Comparison of ENCODE assay signal across 14 mouse cellular contexts in the genomic region with DNA sequence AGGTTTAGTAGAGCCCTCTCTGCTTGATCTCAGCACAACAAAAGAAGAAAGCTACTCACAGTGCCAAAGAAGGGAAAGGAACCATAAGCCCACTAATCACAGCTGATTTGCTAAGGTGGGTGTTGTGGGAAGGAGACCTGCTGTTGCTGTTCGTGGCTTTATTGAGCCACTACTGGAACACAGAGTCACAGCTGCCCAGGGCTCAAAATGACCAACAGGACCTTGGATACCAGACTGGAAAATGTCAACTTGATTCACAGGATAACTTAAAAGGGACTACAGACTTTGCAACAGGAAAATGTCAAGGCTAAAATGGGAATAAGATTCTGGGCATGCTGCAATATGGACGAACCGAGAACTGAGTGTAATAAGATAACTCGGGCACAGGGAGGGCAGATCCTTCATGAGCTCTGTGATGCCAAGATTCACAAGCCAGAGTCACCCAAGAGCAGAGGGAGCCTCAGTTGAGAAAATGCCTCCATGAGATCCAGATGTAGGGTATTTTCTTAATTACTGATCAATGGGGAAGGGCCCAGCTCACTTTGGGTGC. TPM values are rescaled to one million over a fixed set of nuclear protein-coding genes. Genes with fewer than 3 reads are reported as not detected.
"Had no signal": no experiment of that assay in that cellular context is flagged by ENCODE, and none has a peak within 500 bp of the region (broad histone marks: within the 10 kb centered on the region; RNA-seq: fewer than 3 reads in every experiment).

No protein-coding gene starts in this region.

- H3K27ac ChIP-seq: layer of hippocampus, adult 2 months; limb, embryonic 12.5 days; liver, embryonic 13.5 days; midbrain, embryonic 13.5 days had no signal

- H3K9me3 ChIP-seq: limb, embryonic 12.5 days; liver, embryonic 13.5 days; midbrain, embryonic 13.5 days had no signal

- H3K27me3 ChIP-seq: limb, embryonic 12.5 days; liver, embryonic 13.5 days; midbrain, embryonic 13.5 days had no signal

- DNase-seq: kidney, postnatal 10 days; kidney, postnatal 4 days; liver; liver, embryonic 13.5 days; liver, postnatal 0 days; right cerebral cortex, postnatal 25 days; spleen, adult 18-20 months; thymus, postnatal 36 days had no signal

- H3K4me3 ChIP-seq: layer of hippocampus, adult 2 months; limb, embryonic 12.5 days; liver, embryonic 13.5 days; midbrain, embryonic 13.5 days had no signal

- H3K9ac ChIP-seq: limb, embryonic 12.5 days; liver, embryonic 13.5 days; liver, postnatal 0 days; midbrain, embryonic 13.5 days had no signal

- H3K4me2 ChIP-seq: limb, embryonic 12.5 days; liver, embryonic 13.5 days; midbrain, embryonic 13.5 days had no signal

- ATAC-seq: liver, postnatal 0 days; midbrain, embryonic 13.5 days had no signal

- H3K36me3 ChIP-seq: liver, embryonic 13.5 days had no signal

- H3K4me1 ChIP-seq: limb, embryonic 12.5 days; midbrain, embryonic 13.5 days had no signal

RNA-seq across cellular contexts. Expression of a gene that starts 17.1 kb away (rescaled TPM):
- total RNA-seq: left cerebral cortex, postnatal 36 days; megakaryocyte progenitor cell, adult 5-6 weeks had no signal
- polyA plus RNA-seq: liver, embryonic 13.5 days; thymus, postnatal 0 days had no signal
